Mouse (Mus musculus) ovary, adult 18-20 months (tissue): ENCODE data around the gene Ugt1a7c.
"Not testable (repeated sequence)": the region's sequence is repeated elsewhere in the genome, so short reads cannot be mapped to it uniquely, and the experiment has no call there.

Source experiments
- DNase-seq: peaks from one replicate; pipeline ENCODE4 v3.0.0; 2022; ENCODE audit warnings: low spot score, mixed read lengths

Ugt1a7c gene

DNA sequence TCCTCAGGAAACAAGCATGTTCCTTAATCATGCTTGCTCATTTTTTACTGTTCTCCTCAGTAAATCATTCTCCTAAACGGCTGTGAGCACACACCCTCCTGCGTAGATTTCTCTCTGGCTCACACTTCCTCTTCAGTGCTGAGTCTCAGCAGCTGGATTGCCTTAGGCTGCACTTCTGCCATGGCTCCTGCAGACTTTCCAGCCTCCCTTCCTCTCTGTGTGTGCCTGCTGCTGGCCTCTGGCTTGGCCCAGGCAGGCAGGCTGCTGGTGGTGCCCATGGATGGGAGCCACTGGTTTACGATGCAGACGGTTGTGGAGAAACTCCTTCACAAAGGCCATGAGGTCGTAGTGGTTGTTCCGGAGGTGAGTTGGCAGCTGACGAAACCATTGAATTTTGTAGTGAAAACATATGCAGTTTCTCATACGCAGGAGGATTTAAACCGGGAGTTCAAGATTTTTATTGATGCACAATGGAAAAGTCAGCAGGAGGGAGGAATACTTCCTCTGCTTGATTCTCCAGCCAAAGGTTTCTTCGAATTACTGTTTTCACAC, at the start of gene Ugt1a7c:
TSS of gene Ugt1a7c (plus strand) at position 122 of the 552 bp plus-strand sequence.
- no peak for DNase-seq

DNA sequence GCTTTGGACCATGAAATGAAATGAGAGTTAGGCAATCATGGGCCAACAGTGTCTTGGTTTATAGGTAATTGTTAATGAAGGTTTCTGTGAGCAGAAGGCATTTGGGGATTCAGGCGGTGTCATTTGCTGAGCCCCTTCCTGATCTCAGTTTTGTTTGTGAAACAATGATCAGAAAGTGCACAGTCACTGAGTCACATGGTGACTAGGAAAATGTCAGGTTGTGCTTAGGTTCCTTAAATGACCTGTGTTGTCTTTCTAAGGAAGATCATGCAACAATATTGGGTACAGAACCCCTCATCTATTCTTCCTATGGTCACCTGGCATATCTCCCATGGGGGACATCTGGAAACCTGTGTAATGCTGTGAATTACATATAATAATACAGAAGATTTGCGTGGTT, 47.5 kb upstream of the Ugt1a7c start:
- not testable (repeated sequence) for DNase-seq

DNA sequence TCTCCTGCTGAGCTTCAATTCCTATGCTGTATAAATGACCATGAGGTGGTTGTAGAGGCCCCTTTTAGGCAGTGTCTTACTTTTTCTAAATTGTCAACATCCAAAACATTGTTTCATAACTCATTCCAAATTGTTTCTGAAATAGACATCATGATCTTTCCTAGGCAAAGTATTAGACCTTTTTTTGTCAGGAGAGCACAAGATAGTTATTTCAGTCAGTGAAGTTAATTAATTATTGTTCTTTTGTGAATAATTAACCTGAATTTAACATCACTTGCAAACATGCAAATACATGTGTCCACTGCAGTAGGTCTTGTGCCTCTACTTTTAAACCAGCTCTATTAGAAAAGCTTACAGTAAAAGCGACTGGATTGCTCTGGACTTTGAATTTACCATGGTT, 39.8 kb upstream of the Ugt1a7c start, which contains the start of gene Ugt1a10:
TSS of gene Ugt1a10 (plus strand) at position 301 of the 400 bp plus-strand sequence.
- DNase-seq = no peak

DNA sequence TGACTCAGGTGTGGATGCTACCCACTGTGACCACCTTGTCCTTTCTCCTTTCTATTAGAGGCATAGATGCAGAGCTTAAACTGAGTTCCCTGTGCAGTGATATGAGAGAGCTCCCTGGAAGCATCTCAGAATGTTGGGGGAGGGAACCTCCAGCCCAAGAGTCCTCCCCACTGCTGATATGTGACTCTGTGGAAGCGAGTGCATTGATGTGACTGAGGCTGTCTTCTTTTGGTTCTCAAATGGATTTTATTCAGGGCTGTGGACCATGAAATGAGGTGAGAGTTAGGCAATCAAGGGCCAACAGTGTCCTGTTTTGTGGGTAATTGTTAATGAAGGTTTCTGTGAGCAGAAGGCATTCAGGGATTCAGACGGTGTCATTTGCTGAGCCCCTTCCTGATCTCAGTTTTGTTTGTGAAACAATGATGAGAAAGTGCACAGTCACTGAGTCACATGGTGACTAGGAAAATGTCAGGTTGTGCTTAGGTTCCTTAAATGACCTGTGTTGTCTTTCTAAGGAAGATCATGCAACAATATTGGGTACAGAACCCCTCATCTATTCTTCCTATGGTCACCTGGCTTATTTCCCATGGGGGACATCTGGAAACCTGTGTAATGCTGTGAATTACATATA, 28.3 kb upstream of the Ugt1a7c start:
- DNase-seq = not testable (repeated sequence)

DNA sequence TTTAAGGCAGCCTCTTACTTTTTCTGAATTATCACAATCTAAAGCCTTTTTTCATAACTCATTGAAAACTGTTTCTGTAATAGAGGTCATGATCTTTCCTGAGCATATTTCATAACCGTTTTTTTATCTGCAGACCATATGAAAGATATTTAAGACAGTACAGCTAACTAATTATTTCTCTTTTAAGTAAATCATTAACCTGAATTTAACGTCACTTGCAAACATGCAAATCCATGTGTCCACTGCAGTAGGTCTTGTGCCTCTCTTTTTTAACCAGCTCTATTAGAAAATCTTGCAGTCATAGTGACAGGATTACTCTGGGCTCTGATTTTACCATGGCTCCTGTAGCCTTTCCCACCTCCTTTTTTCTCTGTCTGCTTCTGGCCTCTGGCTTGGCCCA, 24.4 kb upstream of the Ugt1a7c start, which contains the start of gene Ugt1a9:
TSS of gene Ugt1a9 (plus strand) at position 306 of the 400 bp plus-strand sequence.
- no peak for DNase-seq

DNA sequence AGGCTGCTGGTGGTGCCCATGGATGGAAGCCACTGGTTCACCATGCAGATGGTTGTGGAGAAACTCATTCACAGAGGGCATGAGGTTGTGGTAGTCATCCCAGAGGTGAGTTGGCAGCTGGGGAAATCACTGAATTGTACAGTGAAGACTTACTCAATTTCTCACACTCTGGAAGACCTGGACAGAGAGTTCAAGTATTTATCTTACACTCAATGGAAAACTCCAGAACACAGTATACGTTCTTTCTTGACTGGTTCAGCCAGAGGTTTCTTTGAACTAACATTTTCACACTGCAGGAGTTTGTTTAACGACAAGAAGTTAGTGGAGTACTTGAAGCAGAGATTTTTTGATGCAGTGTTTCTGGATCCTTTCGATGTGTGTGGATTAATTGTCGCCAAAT, 24.0 kb upstream of the Ugt1a7c start:
- DNase-seq = no peak

DNA sequence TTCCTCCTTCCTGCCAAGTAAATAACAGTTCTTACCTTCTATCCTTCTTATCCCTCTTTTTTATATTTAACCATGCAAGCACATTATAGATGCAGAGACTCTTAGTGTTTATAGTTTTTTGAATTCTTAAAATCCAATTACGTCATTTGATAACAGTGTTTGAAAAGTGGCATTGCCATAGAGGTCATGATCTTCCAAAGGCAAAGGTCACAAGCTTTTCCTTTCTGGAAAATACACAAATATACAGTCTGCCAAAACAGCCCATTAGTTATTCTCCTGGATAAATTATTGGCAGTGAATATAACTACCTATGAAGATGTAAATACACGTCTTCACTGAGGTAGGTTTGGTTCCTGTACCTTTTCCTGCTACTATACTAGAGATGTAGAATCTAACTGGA, 20.4 kb upstream of the Ugt1a7c start:
- no peak for DNase-seq

DNA sequence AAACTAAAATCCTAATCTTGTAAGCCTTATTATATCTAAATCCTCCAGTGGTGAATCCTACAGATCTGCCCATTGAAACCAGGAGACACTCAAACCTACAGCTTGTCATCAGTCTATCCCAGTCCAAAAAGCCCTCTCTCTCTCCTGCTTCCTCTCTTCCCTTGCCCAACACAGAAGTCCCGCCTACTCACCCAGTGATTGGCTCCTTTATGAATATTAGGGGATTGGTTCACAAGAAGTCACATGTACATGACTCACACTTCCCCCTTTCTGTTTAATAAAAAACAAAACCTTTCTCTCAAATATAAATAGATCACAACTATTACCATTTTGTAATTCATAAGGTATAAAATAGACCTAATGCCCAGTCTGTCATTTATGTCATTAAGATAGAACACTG, 17.7 kb upstream of the Ugt1a7c start:
- no peak for DNase-seq

DNA sequence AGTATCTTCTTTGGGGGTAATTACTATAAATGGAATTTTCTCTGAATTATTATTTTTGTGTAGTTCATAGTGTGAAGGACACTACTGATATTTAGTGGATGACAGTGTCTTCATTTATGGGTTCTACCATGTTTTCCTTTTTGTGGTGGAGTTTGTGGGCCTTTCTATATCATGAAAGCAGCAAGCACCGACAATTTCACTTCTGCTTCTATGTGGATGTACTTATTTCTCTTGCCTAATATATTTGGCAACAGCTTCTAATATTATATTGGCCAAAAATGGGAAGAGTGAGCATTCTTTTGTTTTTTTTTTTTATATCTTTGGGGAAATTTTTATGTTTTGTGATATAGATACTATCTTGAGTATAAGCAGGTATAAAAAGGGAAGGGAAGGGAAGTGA, 13.2 kb upstream of the Ugt1a7c start:
- DNase-seq = no peak

DNA sequence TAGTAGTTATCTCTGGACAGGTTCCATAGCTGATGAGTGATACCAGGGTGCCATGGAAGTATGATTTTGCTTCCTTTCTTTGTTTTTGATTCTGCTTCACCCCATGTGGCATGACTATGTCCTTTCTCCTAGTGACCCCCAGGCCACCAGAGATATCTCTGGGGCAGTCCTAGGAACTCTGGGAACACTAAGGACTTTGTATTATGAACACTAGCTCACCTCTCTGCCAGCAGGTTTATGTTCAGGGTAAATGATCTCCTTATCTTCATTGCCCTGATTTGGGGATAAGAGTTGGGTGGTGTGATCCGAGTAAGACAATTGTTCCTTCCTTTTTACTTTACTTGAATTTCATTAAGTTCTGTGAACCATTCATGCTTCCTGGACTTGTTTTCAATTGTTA, 8.7 kb upstream of the Ugt1a7c start:
- DNase-seq = no peak

DNA sequence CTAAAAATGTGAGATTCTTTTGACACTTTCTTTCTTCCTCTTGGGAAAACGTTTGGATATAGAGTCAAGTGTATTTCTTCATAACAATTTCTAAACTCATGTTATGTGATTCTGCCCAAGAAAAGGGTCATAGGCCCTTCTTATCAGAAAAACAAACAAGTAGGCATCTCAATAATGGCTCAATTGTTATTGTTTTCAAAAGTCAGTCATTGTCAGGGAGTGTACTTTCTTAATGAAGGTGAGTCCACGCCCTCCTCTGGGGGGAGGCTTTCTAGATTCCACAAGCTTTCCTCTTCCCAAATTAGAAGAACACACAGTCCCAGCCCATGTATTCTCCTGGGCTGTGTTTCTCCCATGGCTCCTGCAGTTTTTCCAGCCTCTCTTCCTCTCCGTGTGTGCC, 7.3 kb upstream of the Ugt1a7c start, which contains the start of gene Ugt1a8:
TSS of gene Ugt1a8 (plus strand) at position 301 of the 400 bp plus-strand sequence.
- DNase-seq = no peak

DNA sequence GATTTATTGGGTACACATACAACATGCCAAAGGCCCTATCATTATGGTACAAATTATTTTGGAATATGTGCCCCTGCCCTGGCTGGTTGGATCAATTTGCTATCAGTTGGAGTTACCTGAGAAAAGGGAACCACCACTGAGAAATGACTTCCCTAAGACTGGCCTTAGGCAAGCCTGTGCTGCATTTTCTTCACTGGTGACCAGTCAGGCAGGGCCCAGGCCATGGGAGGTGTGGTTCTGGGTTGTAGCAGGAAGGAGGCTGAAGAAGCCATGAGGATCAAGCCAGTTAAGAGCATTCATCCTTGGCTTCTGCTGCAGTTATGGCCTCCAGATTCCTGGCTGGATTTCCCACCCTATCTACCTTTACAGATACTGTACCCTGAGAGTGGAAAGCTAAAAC, 2.5 kb upstream of the Ugt1a7c start:
- no peak for DNase-seq

DNA sequence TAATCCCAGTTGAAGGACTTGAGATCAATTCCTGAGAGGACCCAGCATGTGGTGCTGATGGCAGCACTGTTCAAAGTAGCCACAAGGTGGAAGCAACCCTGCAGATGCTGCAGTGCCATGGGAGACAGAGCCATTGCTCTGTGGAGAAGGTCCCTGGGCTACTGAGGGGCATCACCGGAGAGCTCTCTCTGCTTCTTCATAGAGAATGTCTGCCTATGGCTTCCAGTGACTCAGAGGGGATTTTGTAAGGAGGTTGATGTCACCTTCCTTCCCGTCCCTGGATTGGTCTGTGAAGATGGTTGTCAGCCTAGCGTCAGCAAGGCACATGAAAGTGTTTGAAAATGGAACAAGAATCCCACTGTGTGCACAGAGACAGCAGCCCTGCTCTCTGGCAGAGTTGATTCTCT, 589 bp upstream of the Ugt1a7c start:
- DNase-seq = not testable (repeated sequence)

DNA sequence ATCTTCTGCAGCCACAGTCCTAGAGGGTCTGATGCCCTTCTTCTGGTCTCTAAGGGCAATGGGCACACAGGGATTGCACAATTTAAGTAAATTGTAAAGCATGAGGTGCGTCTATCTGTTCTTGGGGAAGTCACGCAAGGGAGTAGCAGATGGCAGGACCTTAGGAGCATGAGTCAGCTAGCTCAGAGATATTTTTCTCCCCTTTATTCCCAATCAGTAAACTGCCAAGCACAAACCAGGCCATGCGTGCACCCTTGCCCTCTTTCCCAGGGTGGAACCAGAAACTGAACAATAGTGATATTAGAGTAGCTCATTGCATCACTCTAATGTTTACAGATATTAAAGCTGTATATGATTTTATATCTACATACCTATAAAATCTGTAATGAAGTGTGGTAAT, 3.7 kb downstream of the Ugt1a7c start:
- DNase-seq = not testable (repeated sequence)

DNA sequence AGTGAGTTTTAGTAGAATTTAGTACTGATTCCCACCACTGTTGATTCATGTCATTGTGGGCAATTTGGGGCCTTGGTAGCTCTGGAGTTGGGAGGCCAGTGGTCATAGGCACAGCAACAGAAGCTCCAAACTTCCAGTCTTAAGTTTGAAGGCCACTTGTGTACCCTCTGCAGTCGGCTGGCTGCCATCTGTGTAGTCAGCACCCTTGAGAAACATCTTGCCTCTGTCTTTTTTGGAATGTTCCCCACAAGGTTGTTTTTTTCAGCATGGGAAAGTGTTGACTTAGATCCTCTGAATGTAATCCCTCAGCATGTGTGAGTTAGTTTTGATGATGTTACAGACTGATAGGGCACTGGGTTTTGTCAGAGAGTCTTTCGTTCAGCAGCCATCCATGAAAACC, 4.8 kb downstream of the Ugt1a7c start:
- DNase-seq = peak; percentile 41

DNA sequence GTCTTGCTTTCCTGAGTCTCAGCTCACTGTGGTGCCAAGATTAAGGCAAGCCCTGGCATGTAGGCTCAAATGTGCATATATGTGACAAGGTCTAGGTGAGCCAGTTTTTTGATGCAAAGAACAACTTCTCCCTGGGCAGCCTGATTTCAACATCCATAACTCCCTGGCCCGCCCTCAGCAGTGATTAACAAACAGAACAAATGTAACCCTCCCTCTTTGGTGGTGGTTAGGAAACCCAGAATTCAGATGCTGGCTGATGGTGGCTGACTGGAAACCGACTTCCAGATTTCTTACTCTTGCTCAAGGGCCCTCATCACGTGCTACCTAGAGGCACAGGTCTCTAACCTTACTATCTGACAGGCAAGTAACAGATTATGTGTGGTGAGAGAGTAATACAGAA, 8.2 kb downstream of the Ugt1a7c start, which contains the start of gene Ugt1a6b:
TSS of gene Ugt1a6b (plus strand) at position 234 of the 400 bp plus-strand sequence.
- not testable (repeated sequence) for DNase-seq

DNA sequence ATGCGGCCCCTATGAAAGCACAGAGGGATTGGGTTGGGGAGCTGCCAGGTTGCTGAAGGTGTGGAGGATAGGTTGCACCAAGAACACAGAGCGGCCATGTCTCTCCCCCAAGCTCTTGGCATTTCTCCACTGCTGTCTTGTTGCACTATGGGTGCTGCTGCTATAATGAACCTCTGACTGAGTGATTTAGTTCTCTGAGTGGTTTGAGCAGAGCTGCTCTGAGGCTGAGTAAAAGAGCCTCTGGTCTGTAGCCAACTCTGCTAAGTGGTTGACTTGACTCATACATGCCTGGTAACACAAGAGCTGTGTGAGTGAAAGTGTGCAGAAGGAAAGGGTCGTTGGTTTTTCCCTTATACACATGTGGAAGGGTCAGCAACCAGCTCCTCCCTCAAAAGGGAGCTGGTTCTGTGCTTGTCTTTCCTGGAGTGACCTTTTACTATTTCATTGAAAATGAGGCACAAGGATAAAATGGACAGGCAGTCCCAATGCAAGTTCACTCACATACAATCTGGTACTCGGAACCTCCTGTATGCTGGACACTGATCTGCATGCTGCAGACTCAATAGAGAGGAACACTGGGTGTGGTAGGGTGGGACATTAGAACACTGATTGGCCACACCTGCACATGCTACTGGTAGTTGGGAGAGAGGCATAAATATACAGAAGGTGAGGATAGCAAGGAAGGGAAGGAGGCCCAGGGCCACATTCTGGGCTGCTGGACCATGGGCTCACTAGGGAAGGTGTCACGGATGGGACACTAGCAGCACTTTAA, 9.0 kb downstream of the Ugt1a7c start:
- DNase-seq = not testable (repeated sequence)

DNA sequence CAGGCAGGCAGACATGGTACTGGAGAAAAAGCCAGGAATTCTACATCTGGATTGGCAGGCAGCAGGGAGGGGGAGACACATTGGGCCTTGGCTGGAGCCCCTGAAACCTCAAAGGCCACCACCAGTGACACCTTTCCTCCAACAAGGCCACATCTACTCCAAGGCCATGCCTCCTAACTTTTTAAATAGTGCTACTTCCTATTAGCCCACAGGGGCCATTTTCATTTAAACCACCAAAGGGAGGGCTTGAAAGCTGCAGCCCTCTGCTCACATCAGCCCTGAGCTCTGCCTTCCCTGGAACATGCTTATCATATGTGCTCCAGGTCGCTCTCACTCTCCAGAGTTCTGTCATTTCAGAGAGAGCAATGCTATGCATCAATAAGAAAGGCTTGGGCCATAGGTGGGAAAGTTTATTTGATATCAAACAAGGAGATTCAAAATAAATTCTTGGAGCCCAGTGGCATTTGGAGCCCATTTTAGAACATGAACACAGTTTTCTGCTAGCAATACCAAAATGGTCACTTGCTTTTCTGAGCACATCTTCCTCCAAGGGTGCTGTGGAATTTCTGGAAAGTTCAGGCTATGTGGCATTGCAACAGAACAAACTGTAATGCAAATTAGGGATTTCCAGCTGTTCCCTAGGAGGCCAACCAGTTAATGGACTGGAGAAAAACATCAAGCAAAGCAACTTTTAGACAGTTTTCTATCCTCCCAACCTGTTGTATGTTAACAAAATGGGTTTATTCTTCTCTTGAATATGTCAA, 10.0 kb downstream of the Ugt1a7c start:
- no peak for DNase-seq

DNA sequence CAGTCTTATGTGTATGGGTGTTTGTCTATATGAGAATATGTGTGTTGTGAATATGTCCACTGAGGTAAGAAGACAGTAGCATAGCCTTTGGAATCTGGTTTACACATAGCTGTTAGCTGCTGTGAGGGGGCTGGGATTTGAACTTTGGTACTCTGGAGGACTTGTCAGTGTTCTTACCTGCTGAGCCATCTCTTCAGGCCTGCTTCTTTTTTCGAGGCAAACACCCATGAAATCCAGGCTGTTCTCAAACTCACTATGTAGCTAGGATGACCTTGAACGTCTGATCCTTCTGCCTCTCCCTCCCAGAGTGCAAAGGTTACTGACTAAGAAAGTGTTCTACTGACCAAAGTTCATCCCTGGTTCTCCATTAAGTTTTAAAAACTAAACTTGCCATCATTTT, 10.8 kb downstream of the Ugt1a7c start:
- no peak for DNase-seq

DNA sequence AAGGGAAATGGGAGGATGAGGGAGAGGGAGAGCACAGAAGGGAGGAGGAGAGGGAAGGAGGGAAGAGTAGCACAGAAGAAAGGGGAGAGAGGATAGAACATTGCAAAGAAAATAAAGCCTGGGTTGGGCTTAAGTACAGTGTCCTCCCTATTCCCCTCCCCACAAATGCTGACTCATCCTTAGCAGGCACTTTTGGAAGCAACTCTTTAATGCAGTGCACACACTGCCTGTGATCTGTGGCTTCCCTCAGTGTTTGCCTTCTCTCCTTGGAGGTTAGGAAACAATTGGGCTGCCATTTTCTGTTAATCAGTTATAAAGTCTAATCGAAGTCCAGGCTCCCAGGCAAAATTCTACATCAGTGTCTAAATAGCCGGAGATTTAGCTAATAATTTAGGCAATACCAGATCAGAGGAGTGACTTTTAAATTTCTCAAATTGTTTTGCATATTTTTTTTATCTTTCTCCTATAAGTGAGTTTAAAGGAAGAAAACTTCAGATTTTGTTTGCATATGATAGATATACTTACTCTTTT, 14.2 kb downstream of the Ugt1a7c start:
- DNase-seq = not testable (repeated sequence)

DNA sequence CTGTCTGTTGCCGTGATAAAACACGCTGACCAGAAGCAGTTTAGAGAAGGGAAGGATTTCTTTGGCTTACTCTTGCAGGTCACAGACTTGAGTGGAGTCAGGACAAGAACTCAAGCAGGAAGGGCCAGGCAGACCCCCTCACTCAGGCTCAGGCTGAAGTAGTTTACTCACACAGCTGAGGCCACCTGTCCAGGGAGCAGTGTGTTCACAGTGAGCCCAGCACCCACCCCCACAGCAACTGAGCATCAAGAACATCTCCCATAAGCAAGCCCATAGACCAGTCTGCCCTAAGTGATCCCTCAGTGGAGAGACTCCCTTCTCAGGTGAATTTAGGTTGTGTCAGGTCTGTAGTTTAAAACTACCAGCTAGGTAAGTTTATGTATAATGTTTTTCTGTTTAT, 14.7 kb downstream of the Ugt1a7c start:
- not testable (repeated sequence) for DNase-seq

DNA sequence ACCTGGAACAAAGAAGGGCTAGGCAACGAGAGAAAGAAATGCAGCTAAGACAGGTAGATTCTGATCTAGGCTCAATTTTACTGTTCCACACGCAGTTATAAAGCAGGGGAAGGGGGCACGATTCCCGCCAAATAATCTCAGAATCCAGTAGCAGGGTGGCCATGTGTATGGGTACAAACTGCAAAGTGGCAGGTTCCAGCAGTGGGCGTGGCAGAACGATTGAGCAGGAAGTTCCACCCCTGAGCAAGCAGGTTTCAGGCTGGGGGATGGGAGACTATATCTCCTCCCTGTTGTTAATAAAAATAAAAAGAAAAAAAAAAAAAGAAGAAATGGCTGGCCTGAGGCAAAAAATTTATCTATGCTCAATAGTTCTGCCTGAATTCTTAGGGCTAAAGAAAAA, 17.9 kb downstream of the Ugt1a7c start:
- not testable (repeated sequence) for DNase-seq
